Mouse (Mus musculus) splenic B cell, adult 2 months (primary cell): ENCODE data around the gene P2rx5.

Experiments used
- DNase-seq: peaks from one replicate; pipeline ENCODE4 v3.0.0-alpha.2; 2011; ENCODE audit warnings: low read depth, low spot score
- H3K27me3 ChIP-seq: 2 replicates; pipeline ENCODE4 v1.6.1; 2012; ENCODE audit warnings: mild to moderate bottlenecking, low read length, moderate library complexity, mixed read lengths; ENCODE audit not compliant: control insufficient read depth, poor library complexity, insufficient read depth, severe bottlenecking
- H3K36me3 ChIP-seq: 2 replicates; pipeline ENCODE4 v1.6.1; 2012; ENCODE audit warnings: mild to moderate bottlenecking, low read length, moderate library complexity, mixed read lengths; ENCODE audit not compliant: control insufficient read depth, poor library complexity, insufficient read depth, severe bottlenecking

P2rx5 gene

GRCm38 (mm10) chr11:73160811-73161200 lies 585 bp downstream of the P2rx5 start:
- no peaks in the 10 kb centered on the region for H3K27me3 ChIP-seq
- no peaks in the 10 kb centered on the region for H3K36me3 ChIP-seq
- DNase-seq = no peak

- Histone ChIP-seq H3K36me3 (no peaks in the 10 kb centered on the region), H3K27me3 (no peaks in the 10 kb centered on the region)
- DNase-seq = no peak
These were observed 1.4 kb downstream of the P2rx5 start for GRCm38 (mm10) chr11:73161616-73162015.

GRCm38 (mm10) chr11:73162284-73162683 lies 2.1 kb downstream of the P2rx5 start:
- no peaks in the 10 kb centered on the region for H3K36me3 ChIP-seq
- no peaks in the 10 kb centered on the region for H3K27me3 ChIP-seq
- DNase-seq = no peak

- DNase-seq = no peak
- no peaks in the 10 kb centered on the region for H3K36me3 ChIP-seq
- H3K27me3 ChIP-seq = no peaks in the 10 kb centered on the region
These were observed 7.8 kb downstream of the P2rx5 start for GRCm38 (mm10) chr11:73168071-73168470.

GRCm38 (mm10) chr11:73168576-73168975 lies 8.4 kb downstream of the P2rx5 start:
- DNase-seq = no peak
- no peaks in the 10 kb centered on the region for H3K27me3 ChIP-seq
- no peaks in the 10 kb centered on the region for H3K36me3 ChIP-seq

- no peaks in the 10 kb centered on the region for H3K27me3 ChIP-seq
- DNase-seq = peak; percentile 69
- H3K36me3 ChIP-seq = no peaks in the 10 kb centered on the region
These were observed 9.0 kb downstream of the P2rx5 start for GRCm38 (mm10) chr11:73169231-73169630.

GRCm38 (mm10) chr11:73172186-73172585 lies 12.0 kb downstream of the P2rx5 start:
- H3K36me3 ChIP-seq = no peaks in the 10 kb centered on the region
- DNase-seq = no peak

GRCm38 (mm10) chr11:73175612-73176011 lies 15.4 kb downstream of the P2rx5 start:
- no peak for DNase-seq
- H3K36me3 ChIP-seq = no peaks in the 10 kb centered on the region

More at GRCm38 (mm10) chr11:73172186-73172585, 12.0 kb downstream of the P2rx5 start:
- no peaks in the 10 kb centered on the region for H3K27me3 ChIP-seq

GRCm38 (mm10) chr11:73176186-73176585 lies 16.0 kb downstream of the P2rx5 start:
- peak; percentile 22 for DNase-seq
- H3K27me3 ChIP-seq = no peaks in the 10 kb centered on the region
- H3K36me3 ChIP-seq = no peaks in the 10 kb centered on the region

More at GRCm38 (mm10) chr11:73175612-73176011, 15.4 kb downstream of the P2rx5 start:
- no peaks in the 10 kb centered on the region for H3K27me3 ChIP-seq

GRCm38 (mm10) chr11:73176608-73177508 lies 16.6 kb downstream of the P2rx5 start, which contains the start of the genes Emc6 and Tax1bp3:
Emc6 (minus strand) TSS chr11:73177037.
Tax1bp3 (plus strand) TSS chr11:73177083.
- Histone ChIP-seq H3K27me3 (no peaks in the 10 kb centered on the region), H3K36me3 (no peaks in the 10 kb centered on the region)
- DNase-seq = peak; percentile 99

- H3K36me3 ChIP-seq = no peaks in the 10 kb centered on the region
- no peaks in the 10 kb centered on the region for H3K27me3 ChIP-seq
- DNase-seq = peak; percentile 26
These were observed 17.3 kb downstream of the P2rx5 start for GRCm38 (mm10) chr11:73177509-73177875.

- H3K36me3 ChIP-seq = no peaks in the 10 kb centered on the region
- peak; percentile 28 for DNase-seq
- no peaks in the 10 kb centered on the region for H3K27me3 ChIP-seq
These were observed 17.7 kb downstream of the P2rx5 start for GRCm38 (mm10) chr11:73177895-73178294.

- no peak for DNase-seq
- Histone ChIP-seq H3K36me3 (peaks cover 5% of the 10 kb centered on the region; the same call in 1 of the 2 replicates), H3K27me3 (no peaks in the 10 kb centered on the region)
These were observed 25.8 kb downstream of the P2rx5 start for GRCm38 (mm10) chr11:73185872-73186615.

- Histone ChIP-seq H3K36me3 (peaks cover 5% of the 10 kb centered on the region), H3K27me3 (no peaks in the 10 kb centered on the region)
- DNase-seq = no peak
These were observed 27.0 kb downstream of the P2rx5 start for GRCm38 (mm10) chr11:73187231-73187630.

GRCm38 (mm10) chr11:73193047-73193446 lies 32.8 kb downstream of the P2rx5 start:
- peaks cover 3% of the 10 kb centered on the region; the same call in 1 of the 2 replicates for H3K36me3 ChIP-seq
- H3K27me3 ChIP-seq = no peaks in the 10 kb centered on the region
- no peak for DNase-seq
